Mouse (Mus musculus) myocyte (in vitro differentiated cells): ENCODE measurements around the gene Mcm10. TPM values are rescaled to one million over a fixed set of nuclear protein-coding genes. Genes with fewer than 3 reads are reported as not detected.

Source experiments
- H3K27me3 ChIP-seq: one replicate; pipeline ENCODE4 v1.6.1; 2011; ENCODE audit not compliant: control insufficient read depth, insufficient read depth, insufficient read length
- H3K36me3 ChIP-seq: one replicate; pipeline ENCODE4 v1.6.1; 2011; ENCODE audit not compliant: control insufficient read depth, insufficient read depth
- H3K4me2 ChIP-seq: one replicate; pipeline ENCODE4 v1.6.1; 2011; ENCODE audit warnings: low read depth, control low read depth
- H3K4me3 ChIP-seq: one replicate; pipeline ENCODE4 v1.5.1; 2011; ENCODE audit warnings: mild to moderate bottlenecking, control low read depth, moderate library complexity
- H3K79me2 ChIP-seq: one replicate; pipeline ENCODE4 v1.6.1; 2011; ENCODE audit not compliant: control insufficient read depth, insufficient read depth
- H3ac ChIP-seq: one replicate; pipeline ENCODE4 v1.6.1; 2011; ENCODE audit not compliant: control insufficient read depth, insufficient read length
- CEBPB ChIP-seq: IDR thresholded peaks from 2 replicates; pipeline ENCODE4 v1.6.1; 2011; ENCODE audit warnings: mild to moderate bottlenecking, moderate library complexity; ENCODE audit not compliant: poor library complexity, insufficient read depth, severe bottlenecking
- E2F4 ChIP-seq: IDR thresholded peaks from one replicate; pipeline ENCODE4 v1.6.1; 2011; ENCODE audit warnings: mild to moderate bottlenecking, control low read depth, moderate library complexity; ENCODE audit not compliant: insufficient read depth
- MAX ChIP-seq: IDR thresholded peaks from one replicate; pipeline ENCODE4 v1.6.1; 2011; ENCODE audit warnings: low read depth, mild to moderate bottlenecking, control low read depth
- MYOD1 ChIP-seq, 3 experiments: IDR thresholded peaks; one replicate each; pipeline ENCODE4 v1.6.1; 2011; ENCODE audit warnings: control low read depth in 2 of 3, low read depth in 2 of 3, mild to moderate bottlenecking in 2 of 3, moderate library complexity in 1 of 3; ENCODE audit not compliant: insufficient read length in 2 of 3, control insufficient read depth in 1 of 3
- MYOG ChIP-seq, 3 experiments: IDR thresholded peaks; one replicate each; pipeline ENCODE4 v1.6.1; 2011; ENCODE audit warnings: control low read depth in 2 of 3, low read depth in 2 of 3, mild to moderate bottlenecking in 2 of 3; ENCODE audit not compliant: insufficient read length in 2 of 3, control insufficient read depth in 1 of 3, insufficient read depth in 1 of 3
- POLR2A ChIP-seq: IDR thresholded peaks from one replicate; pipeline ENCODE4 v1.6.1; 2011; ENCODE audit warnings: low read depth, mild to moderate bottlenecking, control low read depth, moderate library complexity; ENCODE audit not compliant: insufficient read length
- POLR2AphosphoS2 ChIP-seq: IDR thresholded peaks from one replicate; pipeline ENCODE4 v1.6.1; 2011; ENCODE audit warnings: low read depth, control low read depth; ENCODE audit not compliant: insufficient read length
- REST ChIP-seq: IDR thresholded peaks from one replicate; pipeline ENCODE4 v1.6.1; 2011; ENCODE audit warnings: mild to moderate bottlenecking, control low read depth, moderate library complexity; ENCODE audit not compliant: insufficient read depth, insufficient read length
- SRF ChIP-seq: IDR thresholded peaks from one replicate; pipeline ENCODE4 v1.6.1; 2011; ENCODE audit warnings: low read depth; ENCODE audit not compliant: control insufficient read depth, insufficient read length
- TCF12 ChIP-seq: IDR thresholded peaks from one replicate; pipeline ENCODE4 v1.6.1; 2011; ENCODE audit warnings: mild to moderate bottlenecking, control low read depth; ENCODE audit not compliant: poor library complexity, insufficient read depth, severe bottlenecking
- TCF3 ChIP-seq: IDR thresholded peaks from one replicate; pipeline ENCODE4 v1.6.1; 2011; ENCODE audit warnings: low read depth, control low read depth; ENCODE audit not compliant: insufficient read length
- USF1 ChIP-seq: IDR thresholded peaks from one replicate; pipeline ENCODE4 v1.6.1; 2011; ENCODE audit warnings: low read depth, mild to moderate bottlenecking, control low read depth, moderate library complexity
- polyA plus RNA-seq: library from polyadenylated mRNA; unstranded; fragments of >200 nt; fragmentation: generic; extraction: Trizol; gene quantifications from one replicate; pipeline ENCODE4 v1.2.1, GENCODE M21; 2012; ENCODE audit warnings: missing spikeins

Mcm10 gene
- polyA plus RNA-seq, 1 experiment = 4.2 TPM

GRCm38 (mm10) chr2:5042616-5043475 is 30.3 kb upstream of the Mcm10 start:
- Histone ChIP-seq H3ac (no peak overlapping the region), H3K79me2 (no peaks in the 10 kb centered on the region), H3K27me3 (no peaks in the 10 kb centered on the region), H3K4me2 (no peak overlapping the region), H3K4me3 (no peak overlapping the region), H3K36me3 (no peaks in the 10 kb centered on the region)
- no peak for TF ChIP-seq CEBPB
- TF ChIP-seq MAX = no peak

- H3K4me3 ChIP-seq = no peak overlapping the region
- no peaks in the 10 kb centered on the region for H3K27me3 ChIP-seq
- H3K79me2 ChIP-seq = no peaks in the 10 kb centered on the region
- peaks cover 3% of the 10 kb centered on the region for H3K36me3 ChIP-seq
- H3K4me2 ChIP-seq = no peak overlapping the region
- no peak overlapping the region for H3ac ChIP-seq
- TF ChIP-seq USF1 = no peak
Observed at GRCm38 (mm10) chr2:5041854-5042253, 29.3 kb upstream of the Mcm10 start.

GRCm38 (mm10) chr2:5040281-5041161 is 27.9 kb upstream of the Mcm10 start:
- Histone ChIP-seq H3K4me2 (no peak overlapping the region), H3K27me3 (no peaks in the 10 kb centered on the region), H3K36me3 (peaks cover 12% of the 10 kb centered on the region), H3K79me2 (no peaks in the 10 kb centered on the region), H3K4me3 (no peak overlapping the region), H3ac (no peak overlapping the region)
- no peak for TF ChIP-seq USF1
- TF ChIP-seq REST = no peak
- TF ChIP-seq TCF3 = no peak
- TF ChIP-seq MAX = no peak
- no peak for TF ChIP-seq TCF12
- TF ChIP-seq SRF = no peak
- TF ChIP-seq MYOG (IDR thresholded peaks at IDR 0.05; ENCODE audit: control insufficient read depth in 1 of 3, insufficient read depth in 1 of 3, insufficient read length in 2 of 3, low read depth in 2 of 3) = no peak
- TF ChIP-seq MYOD1 (IDR thresholded peaks at IDR 0.05; ENCODE audit: control insufficient read depth in 1 of 3, insufficient read length in 2 of 3, low read depth in 2 of 3) = no peak
- no peak for TF ChIP-seq CEBPB
- TF ChIP-seq POLR2AphosphoS2 = no peak
- no peak for TF ChIP-seq E2F4
- TF ChIP-seq POLR2A = no peak

GRCm38 (mm10) chr2:5039350-5040170 is 27.0 kb upstream of the Mcm10 start:
- no peak overlapping the region for H3K4me2 ChIP-seq
- H3K4me3 ChIP-seq = no peak overlapping the region
- TF ChIP-seq MYOD1 (IDR thresholded peaks at IDR 0.05; ENCODE audit: control insufficient read depth in 1 of 3, insufficient read length in 2 of 3, low read depth in 2 of 3) (no peak), USF1 (no peak), REST (no peak), POLR2A (no peak), E2F4 (no peak), TCF12 (no peak), POLR2AphosphoS2 (no peak), SRF (no peak), CEBPB (no peak), TCF3 (no peak), MAX (no peak), MYOG (IDR thresholded peaks at IDR 0.05; ENCODE audit: control insufficient read depth in 1 of 3, insufficient read depth in 1 of 3, insufficient read length in 2 of 3, low read depth in 2 of 3) (no peak)
- H3K79me2 ChIP-seq = no peaks in the 10 kb centered on the region
- peaks cover 12% of the 10 kb centered on the region for H3K36me3 ChIP-seq
- no peak overlapping the region for H3ac ChIP-seq
- no peaks in the 10 kb centered on the region for H3K27me3 ChIP-seq

GRCm38 (mm10) chr2:5038320-5038719 is 25.7 kb upstream of the Mcm10 start:
- Histone ChIP-seq H3K79me2 (no peaks in the 10 kb centered on the region), H3K36me3 (peaks cover 12% of the 10 kb centered on the region), H3K27me3 (no peaks in the 10 kb centered on the region), H3K4me3 (no peak overlapping the region), H3ac (no peak overlapping the region), H3K4me2 (no peak overlapping the region)
- no peak for TF ChIP-seq E2F4
- no peak for TF ChIP-seq REST
- no peak for TF ChIP-seq TCF3
- TF ChIP-seq MYOG (IDR thresholded peaks at IDR 0.05; ENCODE audit: control insufficient read depth in 1 of 3, insufficient read depth in 1 of 3, insufficient read length in 2 of 3, low read depth in 2 of 3) = no peak
- TF ChIP-seq SRF = no peak
- no peak for TF ChIP-seq MYOD1 (IDR thresholded peaks at IDR 0.05; ENCODE audit: control insufficient read depth in 1 of 3, insufficient read length in 2 of 3, low read depth in 2 of 3)
- TF ChIP-seq MAX = no peak
- no peak for TF ChIP-seq POLR2AphosphoS2
- no peak for TF ChIP-seq CEBPB
- no peak for TF ChIP-seq USF1
